ENCODE assay signal across 8 mouse cellular contexts in the genomic region with DNA sequence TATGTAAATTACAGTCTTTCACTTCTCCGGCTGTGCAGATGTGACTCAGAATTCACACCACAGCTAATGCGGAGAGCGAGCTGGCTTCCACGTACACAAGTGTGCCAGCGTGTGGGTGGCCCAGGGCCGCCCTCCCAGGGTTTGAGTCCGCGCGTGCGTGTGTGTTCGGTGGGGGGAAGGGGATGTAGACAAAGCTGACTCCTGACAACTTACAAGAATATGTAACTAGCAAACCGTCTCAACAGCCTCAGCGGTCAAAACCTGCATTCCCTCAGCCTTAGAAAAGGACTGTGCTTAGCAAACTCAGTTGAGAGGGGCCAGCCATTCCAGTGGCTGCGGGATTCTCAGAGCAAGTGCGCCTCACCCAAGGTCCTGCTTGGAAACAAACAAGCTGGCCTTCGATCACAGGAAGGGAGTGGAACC. TPM values are rescaled to one million over a fixed set of nuclear protein-coding genes. Genes with fewer than 3 reads are reported as not detected.
DNase-seq lines count a peak whose midpoint lies in the region; ATAC-seq and TF ChIP-seq lines count a peak whose summit lies in the region.

No protein-coding gene starts in this region.

- WGBS in embryonic facial prominence, embryonic 14.5 days: 3% methylated on average over 16 of the region's 16 CpGs
- 9% methylated on average over 16 of the region's 16 CpGs for WGBS in hindbrain, embryonic 10.5 days
- WGBS in lung, embryonic 14.5 days: 3% methylated on average over 16 of the region's 16 CpGs
- WGBS in neural tube, embryonic 15.5 days: 5% methylated on average over 16 of the region's 16 CpGs

- TF ChIP-seq CTCF in lung, embryonic 14.5 days (IDR thresholded peaks at IDR 0.05; ENCODE audit: low read depth): no peak

- H3K27me3 ChIP-seq in embryonic facial prominence, embryonic 14.5 days (replicated peaks; ENCODE audit: control insufficient read depth, insufficient read depth, low read length): no peaks in the 10 kb centered on the region; the same call in 1 of the 2 replicates
- 0 out of 2 replicates have a peak, but pooled peaks cover 4% of the 10 kb centered on the region for H3K27me3 ChIP-seq in hindbrain, embryonic 10.5 days (ENCODE audit: insufficient read depth, poor library complexity, severe bottlenecking)
- H3K27me3 ChIP-seq in lung, embryonic 14.5 days (ENCODE audit: insufficient read depth, low read length): no peaks in the 10 kb centered on the region
- no peaks in the 10 kb centered on the region for H3K27me3 ChIP-seq in neural tube, embryonic 15.5 days (replicated peaks)

- peak overlapping the region; percentile 21 for H3K4me3 ChIP-seq in embryonic facial prominence, embryonic 14.5 days (ENCODE audit: low read depth, low read length)
- peak overlapping the region; percentile 44 for H3K4me3 ChIP-seq in hindbrain, embryonic 10.5 days
- H3K4me3 ChIP-seq in lung, embryonic 14.5 days (ENCODE audit: low read depth, low read length): peak overlapping the region; percentile 20
- peak overlapping the region; percentile 30 for H3K4me3 ChIP-seq in neural tube, embryonic 15.5 days (replicated peaks)

- peaks cover 32% of the 10 kb centered on the region for H3K4me1 ChIP-seq in embryonic facial prominence, embryonic 14.5 days (ENCODE audit: control insufficient read depth, insufficient read depth, low read length)
- peaks cover 35% of the 10 kb centered on the region for H3K4me1 ChIP-seq in hindbrain, embryonic 10.5 days (replicated peaks)
- H3K4me1 ChIP-seq in lung, embryonic 14.5 days (ENCODE audit: insufficient read depth): peaks cover 18% of the 10 kb centered on the region
- H3K4me1 ChIP-seq in neural tube, embryonic 15.5 days: peaks cover 11% of the 10 kb centered on the region

- peak; percentile 84 for ATAC-seq in embryonic facial prominence, embryonic 14.5 days (ENCODE audit: low read depth)
- peak; percentile 86 for ATAC-seq in lung, embryonic 14.5 days (ENCODE audit: insufficient read depth)
- ATAC-seq in neural tube, embryonic 15.5 days (ENCODE audit: low FRiP score): peak; percentile 92

- peak overlapping the region; percentile 32 for H3K9ac ChIP-seq in embryonic facial prominence, embryonic 14.5 days (ENCODE audit: low read depth, low read length)
- peak overlapping the region; percentile 28; the same call in 1 of the 2 replicates for H3K9ac ChIP-seq in lung, embryonic 14.5 days
- peak overlapping the region; percentile 32; the same call in 1 of the 2 replicates for H3K9ac ChIP-seq in neural tube, embryonic 15.5 days (replicated peaks)

- H3K27ac ChIP-seq in embryonic facial prominence, embryonic 14.5 days (replicated peaks; ENCODE audit: low read depth, low read length): peak overlapping the region; percentile 53
- peak overlapping the region; percentile 83 for H3K27ac ChIP-seq in hindbrain, embryonic 10.5 days
- peak overlapping the region; percentile 63; the same call in 1 of the 2 replicates for H3K27ac ChIP-seq in lung, embryonic 14.5 days (ENCODE audit: low read depth)
- 0 out of 2 replicates have a peak overlapping the region, but pooled peaks have one; percentile 13 for H3K27ac ChIP-seq in neural tube, embryonic 15.5 days (replicated peaks)

- 0 out of 2 replicates have a peak, but pooled peaks cover 3% of the 10 kb centered on the region for H3K9me3 ChIP-seq in embryonic facial prominence, embryonic 14.5 days (ENCODE audit: control insufficient read depth, low read length)
- H3K9me3 ChIP-seq in hindbrain, embryonic 10.5 days: no peaks in the 10 kb centered on the region
- H3K9me3 ChIP-seq in lung, embryonic 14.5 days (ENCODE audit: low read depth, low read length): no peaks in the 10 kb centered on the region
- no peaks in the 10 kb centered on the region for H3K9me3 ChIP-seq in neural tube, embryonic 15.5 days (replicated peaks)

- peak overlapping the region; percentile 49 for H3K4me2 ChIP-seq in embryonic facial prominence, embryonic 14.5 days (ENCODE audit: low read depth, low read length)
- peak overlapping the region; percentile 63 for H3K4me2 ChIP-seq in lung, embryonic 14.5 days
- H3K4me2 ChIP-seq in neural tube, embryonic 15.5 days: peak overlapping the region; percentile 60

- peak; percentile 10 for DNase-seq in 3134 (ENCODE audit: extremely low read depth, insufficient read length, low spot score)
- peak; percentile 72 for DNase-seq in Muller cell, postnatal 12 days (ENCODE audit: inconsistent ontology term)
- DNase-seq in embryonic facial prominence, embryonic 14.5 days (ENCODE audit: low spot score): peak; percentile 79
- peak; percentile 60 for DNase-seq in hindbrain, embryonic 10.5 days (ENCODE audit: low spot score)
- peak; percentile 37 for DNase-seq in layer of hippocampus, adult 9-11 months
- peak; percentile 81 for DNase-seq in lung, embryonic 14.5 days
- DNase-seq in gastrocnemius, postnatal 4 days (ENCODE audit: low spot score in 2 of 2): no peak

- H3K36me3 ChIP-seq in embryonic facial prominence, embryonic 14.5 days (ENCODE audit: control insufficient read depth, insufficient read depth, low read length): no peaks in the 10 kb centered on the region
- H3K36me3 ChIP-seq in hindbrain, embryonic 10.5 days: no peaks in the 10 kb centered on the region
- H3K36me3 ChIP-seq in lung, embryonic 14.5 days (ENCODE audit: insufficient read depth): no peaks in the 10 kb centered on the region
- H3K36me3 ChIP-seq in neural tube, embryonic 15.5 days: no peaks in the 10 kb centered on the region

RNA-seq across cellular contexts. Expression of a gene that starts 58.3 kb away (rescaled TPM):
- 33.2 and 33.9 TPM in 2 replicates for polyA plus RNA-seq in embryonic facial prominence, embryonic 14.5 days (2014; fragmentation: Nextera tagmentation; extraction: Ambion mirVana)
- polyA plus RNA-seq in hindbrain, embryonic 10.5 days (2016; fragmentation: Nextera tagmentation; extraction: Ambion mirVana): 36.2 and 47.8 TPM in 2 replicates
- polyA plus RNA-seq in lung, embryonic 14.5 days (2014; fragmentation: Nextera tagmentation; extraction: Ambion mirVana): 44.4 and 47.4 TPM in 2 replicates
- polyA plus RNA-seq in neural tube, embryonic 15.5 days (2015; fragmentation: Nextera tagmentation; extraction: Ambion mirVana): 24.6 and 28.7 TPM in 2 replicates
- total RNA-seq in gastrocnemius, postnatal 4 days (2021): 10 to 100 TPM; 11.5 to 12.6 TPM

Comparison
In these comparisons a context has a peak if more than half of its experiments do, and no peak if none do; other contexts are left out.
1. DNase-seq: peak in 3134 (single experiment), Muller cell, postnatal 12 days (single experiment), embryonic facial prominence, embryonic 14.5 days (single experiment), hindbrain, embryonic 10.5 days (single experiment), layer of hippocampus, adult 9-11 months (single experiment) and lung, embryonic 14.5 days (single experiment); none in gastrocnemius, postnatal 4 days (0 of 2).
2. H3K27ac ChIP-seq: peak in every context shown above with its lines; median percentile 83 in hindbrain, embryonic 10.5 days; 63 in lung, embryonic 14.5 days; 53 in embryonic facial prominence, embryonic 14.5 days; 13 in neural tube, embryonic 15.5 days.
3. Peak in every context shown above with its lines, with median percentiles within 50 percentile points of each other: ATAC-seq, H3K4me2 ChIP-seq, H3K4me3 ChIP-seq and H3K9ac ChIP-seq.